Mouse (Mus musculus) gastrocnemius, adult 2 months (tissue): Measurements from ENCODE around the gene Npb. TPM values are rescaled to one million over a fixed set of nuclear protein-coding genes. Genes with fewer than 3 reads are reported as not detected.

Source experiments
- DNase-seq: peaks from one replicate; pipeline ENCODE4 v3.0.0; 2022
- H3K27ac ChIP-seq: fragments of 200-600 bp; 2 replicates; pipeline ENCODE4 v1.8.1; 2022; ENCODE audit warnings: mild to moderate bottlenecking
- H3K4me3 ChIP-seq: fragments of 200-600 bp; 2 replicates; pipeline ENCODE4 v1.8.1; 2022; ENCODE audit warnings: mild to moderate bottlenecking, moderate library complexity
- CTCF ChIP-seq: fragments of 200-600 bp; IDR thresholded peaks from 2 replicates; pipeline ENCODE4 v1.8.1; 2022; ENCODE audit warnings: antibody characterized with exemption, mild to moderate bottlenecking, moderate library complexity
- intact Hi-C: fragments of 180-260 bp; cut with DNase I; formaldehyde crosslinking; loops from one replicate; pipeline ENCODE4 v1.15.1; 2025
- microRNA-seq: library from miRNA; unstranded; fragments of <30 nt; microRNA quantifications from one replicate; pipeline ENCODE4 v1.2.0, GENCODE M21; 2021
- total RNA-seq, 2 experiments: library from RNA; stranded (reverse); gene quantifications; 2 replicates each; pipeline ENCODE4 v1.2.3; 2021

Gene Npb
- total RNA-seq, 2 experiments from 2014 or later: 0.78 TPM; not detected in 1

- H3K27ac ChIP-seq: no peak overlapping the region
- no peak for TF ChIP-seq CTCF
- no peak for DNase-seq
- intact Hi-C loops: loop anchor here (10.0 kb wide), 1 partner anchor 120 kb away; no protein-coding TSS in a partner anchor
- H3K4me3 ChIP-seq: no peak overlapping the region
Measured at GRCm38 (mm10) chr11:120654741-120655140, 46.5 kb downstream of the Npb start.

- no peak overlapping the region for H3K27ac ChIP-seq
- intact Hi-C loops: loop anchor here (10.0 kb wide), 1 partner anchor 118 kb away; no protein-coding TSS in a partner anchor
Measured at GRCm38 (mm10) chr11:120657301-120657700, 49.0 kb downstream of the Npb start.

More at GRCm38 (mm10) chr11:120657301-120657700, 49.0 kb downstream of the Npb start:
- no peak overlapping the region for H3K4me3 ChIP-seq
- no peak for TF ChIP-seq CTCF
- DNase-seq: no peak

Small RNA genes within 50 kb of the gene (microRNA-seq; reads per million reads assigned to microRNA genes)
- not detected for gene Mir6936

Other genes with a start within 250 kb of the Npb start
- under 1 TPM in 1 of 2 experiments, not detected in 1; 0.87 TPM for gene Fscn2, start 246.9 kb upstream of the Npb start, total RNA-seq
- 10 to 100 TPM; 18.5 to 18.8 TPM for gene Faap100, start 229.7 kb upstream of the Npb start, total RNA-seq
- gene Nploc4, start 170.8 kb upstream of the Npb start, total RNA-seq: 10 to 100 TPM; 75.8 to 94.9 TPM
- 1 to 10 TPM in 1 of 2 experiments, not detected in 1; 1.1 TPM for gene Tspan10, start 165.8 kb upstream of the Npb start, total RNA-seq
- 1 to 10 TPM in 1 of 2 experiments, under 1 TPM in 1; 0.41 to 1.2 TPM for gene Pde6g, start 155.0 kb upstream of the Npb start, total RNA-seq
- 10 to 100 TPM; 19.1 to 31.8 TPM for gene Oxld1, start 150.4 kb upstream of the Npb start, total RNA-seq
- 1 to 10 TPM; 5.2 to 7.2 TPM for gene Ccdc137, start 150.4 kb upstream of the Npb start, total RNA-seq
- gene Arl16, start 140.9 kb upstream of the Npb start, total RNA-seq: 1 to 10 TPM; 5.6 to 6.3 TPM
- gene Mrpl12, start 123.9 kb upstream of the Npb start, total RNA-seq: 100 to 1,000 TPM; 120 to 177 TPM
- gene Slc25a10, start 116.6 kb upstream of the Npb start, total RNA-seq: 1 to 10 TPM; 2.8 to 4.1 TPM
- under 1 TPM in 1 of 2 experiments, not detected in 1; 0.33 TPM for gene Gcgr, start 77.8 kb upstream of the Npb start, total RNA-seq
- 10 to 100 TPM; 21.7 to 22.1 TPM for gene Mcrip1, start 58.8 kb upstream of the Npb start, total RNA-seq
- gene Ppp1r27, start 57.3 kb upstream of the Npb start, total RNA-seq: 100 to 1,000 TPM; 188 to 418 TPM
- gene P4hb, start 35.2 kb upstream of the Npb start, total RNA-seq: 100 to 1,000 TPM; 201 to 240 TPM
- gene Arhgdia, start 26.9 kb upstream of the Npb start, total RNA-seq: 10 to 100 TPM; 72.1 to 89.6 TPM
- gene Alyref, start 10.1 kb upstream of the Npb start, total RNA-seq: 10 to 100 TPM; 36.0 to 44.7 TPM
- gene Anapc11, start 10.1 kb upstream of the Npb start, total RNA-seq: 10 to 100 TPM; 45.3 to 58.5 TPM
- gene Pcyt2, start 9.5 kb downstream of the Npb start, total RNA-seq: 10 to 100 TPM; 30.6 to 39.2 TPM
- gene Sirt7, start 16.8 kb downstream of the Npb start, total RNA-seq: 1 to 10 TPM; 4.1 to 4.7 TPM
- 10 to 100 TPM; 53.1 to 68.2 TPM for gene Mafg, start 25.1 kb downstream of the Npb start, total RNA-seq
- gene Pycr1, start 35.3 kb downstream of the Npb start, total RNA-seq: 1 to 10 TPM; 3.5 to 3.8 TPM
- 100 to 1,000 TPM; 109 to 157 TPM for gene Myadml2, start 39.7 kb downstream of the Npb start, total RNA-seq
- gene Notum, start 52.7 kb downstream of the Npb start, total RNA-seq: not detected
- gene Aspscr1, start 64.5 kb downstream of the Npb start, total RNA-seq: 10 to 100 TPM; 31.2 to 32.4 TPM
- 10 to 100 TPM; 22.1 to 32.3 TPM for gene Cenpx, start 105.3 kb downstream of the Npb start, total RNA-seq
- gene Lrrc45, start 105.4 kb downstream of the Npb start, total RNA-seq: 1 to 10 TPM; 3.6 to 4.4 TPM
- 1 to 10 TPM in 1 of 2 experiments, under 1 TPM in 1; 0.87 to 1.3 TPM for gene Rac3, start 113.0 kb downstream of the Npb start, total RNA-seq
- 1 to 10 TPM; 6.3 to 8.6 TPM for gene Dcxr, start 118.8 kb downstream of the Npb start, total RNA-seq
- gene Cbr2, start 123.6 kb downstream of the Npb start, total RNA-seq: 10 to 100 TPM in 1 of 2 experiments, 1 to 10 TPM in 1; 9.1 to 15.4 TPM
- 10 to 100 TPM; 15.7 to 22.2 TPM for gene Hmga1b, start 154.3 kb downstream of the Npb start, total RNA-seq
- 10 to 100 TPM; 11.7 to 14.1 TPM for gene Rfng, start 175.7 kb downstream of the Npb start, total RNA-seq
- 10 to 100 TPM; 57.9 to 65.2 TPM for gene Gps1, start 175.8 kb downstream of the Npb start, total RNA-seq
- gene Dus1l, start 187.9 kb downstream of the Npb start, total RNA-seq: 10 to 100 TPM; 31.2 to 31.5 TPM
- gene Fasn, start 216.1 kb downstream of the Npb start, total RNA-seq: 10 to 100 TPM in 1 of 2 experiments, 1 to 10 TPM in 1; 6.8 to 20.0 TPM